Mouse (Mus musculus): Measurements from ENCODE around the gene Tnfrsf9. TPM values are rescaled to one million over a fixed set of nuclear protein-coding genes. Genes with fewer than 3 reads are reported as not detected.

Tnfrsf9 gene
- total and polyA plus RNA-seq, 2 experiments from 2014 or later, result 0.25 TPM; not detected in 1

DNA sequence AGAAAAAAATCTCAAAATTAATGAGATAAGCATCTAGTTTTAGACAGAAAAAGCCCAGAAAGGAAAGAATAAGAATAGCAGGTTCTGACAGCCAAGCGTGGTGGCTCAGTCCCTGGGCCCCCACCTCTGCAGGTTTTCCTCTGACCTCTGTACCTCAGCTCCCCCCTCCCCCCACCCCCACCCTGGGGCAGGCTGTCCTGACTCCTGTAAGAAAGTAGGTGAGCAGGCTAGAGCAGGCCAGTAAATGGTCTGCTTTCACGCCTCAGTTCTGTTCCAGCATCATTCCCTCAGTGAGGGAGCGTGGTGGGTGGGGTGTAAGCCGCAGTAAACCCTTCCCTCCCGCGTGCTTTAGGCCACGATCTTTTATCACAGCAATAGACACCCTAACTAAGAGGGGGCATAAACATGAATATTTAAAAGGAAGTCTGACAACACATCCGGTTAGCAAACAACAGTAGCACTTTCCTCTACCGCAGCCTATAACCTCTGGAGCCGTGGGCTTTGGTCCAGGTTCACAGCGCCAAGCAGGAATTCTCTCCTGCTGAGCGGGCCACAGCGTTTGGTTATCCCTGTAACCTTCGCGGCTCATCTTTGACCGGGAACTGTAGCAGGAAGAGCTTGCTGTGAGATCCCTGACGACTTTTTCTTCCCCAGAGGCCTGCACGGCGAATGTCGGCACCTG is 24.9 kb upstream of the Tnfrsf9 start:
- DNase-seq (ENCODE audit: low spot score), result no peak
- Histone ChIP-seq H3K27me3 (ENCODE audit: insufficient read depth, low read length) (no peaks in the 10 kb centered on the region), H3K36me3 (ENCODE audit: insufficient read depth, low read length) (no peaks in the 10 kb centered on the region), H3K4me1 (ENCODE audit: insufficient read depth, low read length) (no peaks in the 10 kb centered on the region), H3K4me3 (ENCODE audit: low read depth, low read length) (no peak overlapping the region), H3K27ac (ENCODE audit: low read depth, low read length) (no peak overlapping the region), H3K4me2 (ENCODE audit: low read depth, low read length, poor library complexity, severe bottlenecking) (no peak overlapping the region), H3K9me3 (ENCODE audit: low read length) (no peaks in the 10 kb centered on the region), H3K9ac (replicated peaks; ENCODE audit: low read length, poor library complexity, severe bottlenecking) (no peak overlapping the region)
- no peak for ATAC-seq (ENCODE audit: low FRiP score)
- WGBS, result 53% methylated on average over 20 of the region's 20 CpGs
- no peak for TF ChIP-seq CTCF (IDR thresholded peaks at IDR 0.05)

DNA sequence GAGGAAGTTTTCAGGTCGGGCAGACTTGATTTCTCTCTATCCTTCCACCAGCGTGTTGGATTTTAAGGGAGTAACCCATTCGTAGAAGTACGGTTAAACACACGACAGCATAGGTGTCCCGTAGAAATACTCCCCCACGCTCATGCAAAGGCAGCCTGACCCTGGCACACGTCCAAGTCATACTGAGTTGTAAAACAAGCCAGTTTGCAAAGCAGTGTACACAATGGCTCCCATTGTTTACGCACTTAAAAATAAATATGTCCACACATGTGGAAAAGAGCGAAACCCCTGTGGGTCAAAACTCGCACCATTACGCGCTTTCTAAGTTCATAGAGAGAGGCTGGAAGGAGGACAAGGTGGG is 24.4 kb upstream of the Tnfrsf9 start:
- no peaks in the 10 kb centered on the region for H3K4me1 ChIP-seq (ENCODE audit: insufficient read depth, low read length)
- H3K4me3 ChIP-seq (ENCODE audit: low read depth, low read length), result no peak overlapping the region
- no peak overlapping the region for H3K9ac ChIP-seq (replicated peaks; ENCODE audit: low read length, poor library complexity, severe bottlenecking)
- ATAC-seq (ENCODE audit: low FRiP score) (no peak), DNase-seq (ENCODE audit: low spot score) (no peak)
- H3K27me3 ChIP-seq (ENCODE audit: insufficient read depth, low read length), result no peaks in the 10 kb centered on the region
- H3K27ac ChIP-seq (ENCODE audit: low read depth, low read length), result no peak overlapping the region
- 61% methylated on average over 13 of the region's 13 CpGs for WGBS
- no peak for TF ChIP-seq CTCF (IDR thresholded peaks at IDR 0.05)
- H3K4me2 ChIP-seq (ENCODE audit: low read depth, low read length, poor library complexity, severe bottlenecking), result no peak overlapping the region
- H3K36me3 ChIP-seq (ENCODE audit: insufficient read depth, low read length), result no peaks in the 10 kb centered on the region
- H3K9me3 ChIP-seq (ENCODE audit: low read length), result no peaks in the 10 kb centered on the region

DNA sequence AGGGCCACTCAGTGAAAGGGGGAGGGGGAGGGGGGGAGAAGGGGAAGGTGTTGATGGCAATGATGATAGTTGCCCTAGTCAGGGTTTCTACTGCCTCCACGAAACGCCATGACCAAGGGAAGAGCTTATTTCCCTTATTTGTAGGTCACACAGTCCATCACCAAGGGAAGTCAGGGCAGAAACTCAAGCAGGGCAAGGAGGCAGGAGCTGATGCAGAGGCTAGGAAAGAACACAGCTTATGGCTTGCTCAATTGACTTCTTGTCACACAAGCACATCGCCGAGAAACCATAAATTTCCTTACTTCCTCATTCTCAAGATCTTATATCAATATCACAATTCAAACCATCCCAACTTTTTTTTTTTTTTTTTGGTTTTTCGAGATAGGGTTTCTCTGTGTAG is 23.1 kb upstream of the Tnfrsf9 start:
- no peak for DNase-seq (ENCODE audit: low spot score)
- no peak overlapping the region for H3K9ac ChIP-seq (replicated peaks; ENCODE audit: low read length, poor library complexity, severe bottlenecking)
- H3K4me1 ChIP-seq (ENCODE audit: insufficient read depth, low read length), result no peaks in the 10 kb centered on the region
- H3K36me3 ChIP-seq (ENCODE audit: insufficient read depth, low read length), result peaks cover 5% of the 10 kb centered on the region
- ATAC-seq (ENCODE audit: low FRiP score), result no peak
- H3K4me3 ChIP-seq (ENCODE audit: low read depth, low read length), result no peak overlapping the region
- no peak overlapping the region for H3K4me2 ChIP-seq (ENCODE audit: low read depth, low read length, poor library complexity, severe bottlenecking)
- no peaks in the 10 kb centered on the region for H3K27me3 ChIP-seq (ENCODE audit: insufficient read depth, low read length)
- H3K9me3 ChIP-seq (ENCODE audit: low read length), result no peaks in the 10 kb centered on the region
- 79% methylated on average over 5 of the region's 5 CpGs for WGBS
- TF ChIP-seq CTCF (IDR thresholded peaks at IDR 0.05), result no peak
- H3K27ac ChIP-seq (ENCODE audit: low read depth, low read length), result no peak overlapping the region

DNA sequence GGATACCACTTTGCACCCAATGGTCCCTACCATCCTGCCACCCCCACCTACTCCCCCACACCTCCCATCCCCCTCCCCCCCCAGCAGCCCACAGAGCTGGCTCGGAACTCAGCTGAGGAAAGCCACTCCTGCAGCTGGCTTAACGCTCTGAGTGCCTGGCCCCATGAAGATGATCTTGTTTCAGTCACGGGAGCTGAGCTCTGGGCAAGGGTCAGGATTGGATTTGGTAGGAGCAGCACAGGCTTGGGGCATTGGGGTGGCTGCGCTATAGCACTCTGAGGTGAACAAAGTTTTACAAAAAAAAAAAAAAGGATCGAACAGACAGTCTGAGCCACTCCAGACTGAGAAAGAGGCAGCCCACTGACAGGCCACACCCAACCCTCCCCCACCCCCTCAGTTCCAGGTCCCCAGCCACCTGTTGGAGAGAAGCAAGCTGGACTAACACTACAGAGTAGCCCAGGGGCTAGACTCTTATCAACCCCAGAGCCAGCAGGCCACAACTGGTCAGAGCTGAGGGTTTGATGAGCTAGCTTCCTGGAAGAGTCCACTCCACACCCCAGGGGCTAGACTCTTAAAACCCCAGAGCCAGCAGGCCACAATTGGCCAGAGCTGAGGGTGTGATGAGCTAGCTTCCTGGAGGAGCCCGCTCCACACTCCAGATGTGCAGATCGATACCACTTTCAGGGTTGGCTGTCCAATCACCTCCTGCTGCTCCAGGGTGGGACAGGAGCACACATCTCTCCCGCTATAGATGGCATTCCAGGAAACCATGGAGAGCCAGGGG is 19.5 kb upstream of the Tnfrsf9 start:
- Histone ChIP-seq H3K36me3 (ENCODE audit: insufficient read depth, low read length) (peaks cover 26% of the 10 kb centered on the region), H3K27me3 (ENCODE audit: insufficient read depth, low read length) (no peaks in the 10 kb centered on the region), H3K4me3 (ENCODE audit: low read depth, low read length) (no peak overlapping the region), H3K27ac (ENCODE audit: low read depth, low read length) (no peak overlapping the region), H3K4me2 (ENCODE audit: low read depth, low read length, poor library complexity, severe bottlenecking) (no peak overlapping the region), H3K9me3 (ENCODE audit: low read length) (no peaks in the 10 kb centered on the region), H3K4me1 (ENCODE audit: insufficient read depth, low read length) (no peaks in the 10 kb centered on the region), H3K9ac (replicated peaks; ENCODE audit: low read length, poor library complexity, severe bottlenecking) (no peak overlapping the region)
- DNase-seq (ENCODE audit: low spot score) (no peak), ATAC-seq (ENCODE audit: low FRiP score) (no peak)
- TF ChIP-seq CTCF (IDR thresholded peaks at IDR 0.05), result no peak
- WGBS, result 68% methylated on average over 8 of the region's 8 CpGs

DNA sequence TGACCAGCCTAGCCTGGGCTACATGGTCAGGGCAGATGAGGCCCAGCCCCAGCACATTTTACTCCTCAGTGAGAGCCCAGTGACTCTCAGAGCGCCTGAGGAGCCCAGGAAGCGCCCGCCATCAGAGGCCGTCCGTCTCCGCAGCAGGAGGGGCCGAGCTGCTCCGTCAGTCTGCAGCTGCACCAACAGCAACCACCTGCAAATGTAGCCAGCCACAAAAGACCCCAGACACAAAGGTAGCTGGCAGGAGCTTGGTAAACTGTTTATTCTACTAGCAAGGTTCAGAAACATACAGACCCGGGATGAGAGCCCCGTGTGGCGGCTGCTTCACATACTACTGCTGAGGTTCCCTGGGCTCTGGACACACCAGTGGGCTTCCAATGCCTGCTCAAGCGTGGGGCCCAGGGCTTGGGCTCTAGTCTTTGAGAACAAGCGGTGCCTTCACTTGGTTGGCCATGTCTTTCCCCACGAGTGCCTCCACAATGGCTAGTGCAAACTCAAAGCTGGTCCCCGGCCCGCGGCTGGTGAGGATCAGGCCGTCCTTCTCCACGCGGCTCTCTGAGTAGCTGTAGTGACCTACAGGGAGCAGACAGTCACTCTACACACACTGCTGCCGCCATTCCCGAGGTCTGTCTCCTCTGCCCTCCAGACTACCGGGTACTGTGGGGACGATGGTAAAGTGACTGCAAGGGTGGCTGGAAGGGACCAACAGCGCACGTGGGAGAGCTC is 17.3 kb upstream of the Tnfrsf9 start:
- peaks cover 38% of the 10 kb centered on the region for H3K36me3 ChIP-seq (ENCODE audit: insufficient read depth, low read length)
- H3K9ac ChIP-seq (replicated peaks; ENCODE audit: low read length, poor library complexity, severe bottlenecking), result no peak overlapping the region
- no peaks in the 10 kb centered on the region for H3K9me3 ChIP-seq (ENCODE audit: low read length)
- H3K4me3 ChIP-seq (ENCODE audit: low read depth, low read length), result no peak overlapping the region
- no peaks in the 10 kb centered on the region for H3K27me3 ChIP-seq (ENCODE audit: insufficient read depth, low read length)
- DNase-seq (ENCODE audit: low spot score) (no peak), ATAC-seq (ENCODE audit: low FRiP score) (no peak)
- WGBS, result 95% methylated on average over 26 of the region's 26 CpGs
- H3K4me2 ChIP-seq (ENCODE audit: low read depth, low read length, poor library complexity, severe bottlenecking), result no peak overlapping the region
- no peak for TF ChIP-seq CTCF (IDR thresholded peaks at IDR 0.05)
- no peaks in the 10 kb centered on the region for H3K4me1 ChIP-seq (ENCODE audit: insufficient read depth, low read length)
- H3K27ac ChIP-seq (ENCODE audit: low read depth, low read length), result no peak overlapping the region
